Comparison of ENCODE assay signal across 8 mouse cellular contexts in genomic region chr4:40143533-40143871, GRCm38 (mm10). TPM values are rescaled to one million over a fixed set of nuclear protein-coding genes. Genes with fewer than 3 reads are reported as not detected.
DNase-seq lines count a peak whose midpoint lies in the region; ATAC-seq and TF ChIP-seq lines count a peak whose summit lies in the region.

No protein-coding gene starts in this region.

- TF ChIP-seq CTCF in testis, adult 2 months (IDR thresholded peaks at IDR 0.05; ENCODE audit: control insufficient read depth, insufficient read depth, insufficient replicate concordance, low read depth, low read length): no peak

- peak overlapping the region; percentile 83 for H3K4me2 ChIP-seq in liver, embryonic 13.5 days

- H3K27ac ChIP-seq in testis, adult 2 months (ENCODE audit: control insufficient read depth, insufficient read depth, low read depth, low read length): peak overlapping the region; percentile 85
- H3K27ac ChIP-seq in liver, embryonic 13.5 days: peak overlapping the region; percentile 82

- ATAC-seq in frontal cortex, adult (ENCODE audit: low TSS enrichment): peak; percentile 53; the same call in 1 of the 2 replicates
- peak; percentile 63 for ATAC-seq in liver, embryonic 13.5 days (ENCODE audit: low read depth)

- TF ChIP-seq POLR2A in testis, adult 2 months (IDR thresholded peaks at IDR 0.05; ENCODE audit: control insufficient read depth, low read depth, low read length): no peak

- no peaks in the 10 kb centered on the region for H3K9me3 ChIP-seq in liver, embryonic 13.5 days (replicated peaks)

- no peak for DNase-seq in frontal cortex, postnatal 14 days (ENCODE audit: low spot score in 2 of 2)
- DNase-seq in testis, postnatal 14 days (ENCODE audit: low spot score): no peak
- DNase-seq in liver, embryonic 13.5 days: no peak
- DNase-seq in adrenal gland, postnatal 4 days (ENCODE audit: low spot score in 2 of 2): no peak
- DNase-seq in urinary bladder, postnatal 4 days (ENCODE audit: low spot score in 2 of 2): no peak
- DNase-seq in left cerebral cortex, postnatal 25 days (ENCODE audit: low spot score in 2 of 2): no peak

- H3K36me3 ChIP-seq in testis, adult 2 months (ENCODE audit: control insufficient read depth, insufficient read depth, low read length): no peaks in the 10 kb centered on the region
- no peaks in the 10 kb centered on the region for H3K36me3 ChIP-seq in liver, embryonic 13.5 days

- H3K4me3 ChIP-seq in testis, adult 2 months (ENCODE audit: control insufficient read depth, low read depth, low read length): peak overlapping the region; percentile 94
- H3K4me3 ChIP-seq in liver, embryonic 13.5 days (replicated peaks): peak overlapping the region; percentile 72

- H3K4me1 ChIP-seq in testis, adult 2 months (ENCODE audit: control insufficient read depth, insufficient read depth, low read length): peaks cover 17% of the 10 kb centered on the region
- H3K4me1 ChIP-seq in liver, embryonic 13.5 days (replicated peaks): peaks cover 48% of the 10 kb centered on the region

- intact Hi-C loops in left cerebral cortex, postnatal 25 days (cut with DNase I): loop anchor here (2.0 kb wide), 2 partner anchors 125 to 135 kb away; partner anchors contain the start of genes Ndufb6, Smim27 and Topors

- H3K9ac ChIP-seq in liver, embryonic 13.5 days: peak overlapping the region; percentile 79

- H3K27me3 ChIP-seq in testis, adult 2 months (ENCODE audit: control insufficient read depth, insufficient read depth, low read length): no peaks in the 10 kb centered on the region
- no peaks in the 10 kb centered on the region for H3K27me3 ChIP-seq in liver, embryonic 13.5 days

- WGBS in liver, embryonic 13.5 days (ENCODE audit: insufficient replicate concordance): under 1% methylated on average over 26 of the region's 27 CpGs

RNA-seq across cellular contexts. Expression of gene Aco1, which starts 0.6 kb away (rescaled TPM):
- 6.8 and 7.9 TPM in 2 replicates for polyA plus RNA-seq in testis, adult 2 months (2012; rRNA removed)
- 20.9 and 24.9 TPM in 2 replicates for polyA plus RNA-seq in liver, embryonic 13.5 days (2015; fragmentation: Nextera tagmentation; extraction: Ambion mirVana)
- 100 to 1,000 TPM; 133 to 144 TPM for total RNA-seq in adrenal gland, postnatal 4 days (2021)
- 10 to 100 TPM; 29.5 to 32.2 TPM for total RNA-seq in left cerebral cortex, postnatal 25 days (2021)

Comparison
In these comparisons a context has a peak if more than half of its experiments do, and no peak if none do; other contexts are left out.
1. RNA of gene Aco1, which starts 0.6 kb away (total RNA-seq): 133 to 144 TPM in adrenal gland, postnatal 4 days; 29.5 to 32.2 TPM in left cerebral cortex, postnatal 25 days; every median in the first group is over 4 times any median in the second.